Mouse (Mus musculus): ENCODE results near the gene Tmbim1. TPM values are rescaled to one million over a fixed set of nuclear protein-coding genes. Genes with fewer than 3 reads are reported as not detected.

Tmbim1 gene
- polyA plus RNA-seq, 1 experiment from 2014 or later = 18.5 TPM

GRCm38 (mm10) chr1:74256782-74257181 lies 48.6 kb downstream of the Tmbim1 start:
- Histone ChIP-seq H3K4me3 (ENCODE audit: low read depth, low read length) (no peak overlapping the region), H3K27ac (ENCODE audit: low read depth) (no peak overlapping the region)
- WGBS (ENCODE audit: insufficient replicate concordance) = 87% methylated on average over 4 of the region's 4 CpGs

GRCm38 (mm10) chr1:74255704-74256345 lies 49.6 kb downstream of the Tmbim1 start:
- DNase-seq (no peak), ATAC-seq (no peak)
- Histone ChIP-seq H3K4me1 (ENCODE audit: insufficient read depth) (peaks cover under 1% of the 10 kb centered on the region; the same call in 1 of the 2 replicates), H3K4me3 (ENCODE audit: low read depth, low read length) (no peak overlapping the region), H3K27me3 (ENCODE audit: insufficient read depth, low read length) (no peaks in the 10 kb centered on the region), H3K36me3 (replicated peaks; ENCODE audit: insufficient read depth, low read length) (peaks cover 80% of the 10 kb centered on the region), H3K9ac (replicated peaks) (no peak overlapping the region), H3K9me3 (ENCODE audit: low read length) (no peaks in the 10 kb centered on the region), H3K27ac (ENCODE audit: low read depth) (no peak overlapping the region), H3K4me2 (ENCODE audit: low read depth, low read length) (no peak overlapping the region)
- 83% methylated on average over 8 of the region's 8 CpGs for WGBS (ENCODE audit: insufficient replicate concordance)
- TF ChIP-seq CTCF (IDR thresholded peaks at IDR 0.05; ENCODE audit: low read depth) (no peak), EP300 (IDR thresholded peaks at IDR 0.05; ENCODE audit: low read depth) (no peak)

More at GRCm38 (mm10) chr1:74256782-74257181, 48.6 kb downstream of the Tmbim1 start:
- no peak overlapping the region for H3K9ac ChIP-seq (replicated peaks)
- H3K4me1 ChIP-seq (ENCODE audit: insufficient read depth) = no peaks in the 10 kb centered on the region
- no peaks in the 10 kb centered on the region for H3K27me3 ChIP-seq (ENCODE audit: insufficient read depth, low read length)
- H3K9me3 ChIP-seq (ENCODE audit: low read length) = no peaks in the 10 kb centered on the region
- H3K4me2 ChIP-seq (ENCODE audit: low read depth, low read length) = no peak overlapping the region
- DNase-seq (no peak), ATAC-seq (no peak)
- TF ChIP-seq EP300 (IDR thresholded peaks at IDR 0.05; ENCODE audit: low read depth) = no peak
- peak; percentile 8; the same call in 1 of the 2 replicates for TF ChIP-seq CTCF (IDR thresholded peaks at IDR 0.05; ENCODE audit: low read depth)
- peaks cover 78% of the 10 kb centered on the region for H3K36me3 ChIP-seq (replicated peaks; ENCODE audit: insufficient read depth, low read length)

- peak overlapping the region; percentile 85 for H3K27ac ChIP-seq (ENCODE audit: low read depth)
- H3K4me2 ChIP-seq (ENCODE audit: low read depth, low read length) = 0 out of 2 replicates have a peak overlapping the region, but pooled peaks have one; percentile 5
- ATAC-seq = no peak
- no peak for DNase-seq
- H3K36me3 ChIP-seq (replicated peaks; ENCODE audit: insufficient read depth, low read length) = peaks cover 64% of the 10 kb centered on the region
- peaks cover 26% of the 10 kb centered on the region for H3K4me1 ChIP-seq (ENCODE audit: insufficient read depth)
- H3K9me3 ChIP-seq (ENCODE audit: low read length) = no peaks in the 10 kb centered on the region
- H3K27me3 ChIP-seq (ENCODE audit: insufficient read depth, low read length) = no peaks in the 10 kb centered on the region
- 58% methylated on average over 4 of the region's 4 CpGs for WGBS (ENCODE audit: insufficient replicate concordance)
- TF ChIP-seq EP300 (IDR thresholded peaks at IDR 0.05; ENCODE audit: low read depth) (no peak), CTCF (IDR thresholded peaks at IDR 0.05; ENCODE audit: low read depth) (no peak)
- no peak overlapping the region for H3K4me3 ChIP-seq (ENCODE audit: low read depth, low read length)
- no peak overlapping the region for H3K9ac ChIP-seq (replicated peaks)
Measured at GRCm38 (mm10) chr1:74250096-74250495, 55.3 kb downstream of the Tmbim1 start.

GRCm38 (mm10) chr1:74249331-74249980 lies 56.0 kb downstream of the Tmbim1 start:
- ATAC-seq = peak; percentile 82
- 32% methylated on average over 5 of the region's 5 CpGs for WGBS (ENCODE audit: insufficient replicate concordance)
- TF ChIP-seq EP300 (IDR thresholded peaks at IDR 0.05; ENCODE audit: low read depth) = no peak
- TF ChIP-seq CTCF (IDR thresholded peaks at IDR 0.05; ENCODE audit: low read depth) = no peak
- DNase-seq = no peak
- Histone ChIP-seq H3K27ac (ENCODE audit: low read depth) (peak overlapping the region; percentile 85), H3K27me3 (ENCODE audit: insufficient read depth, low read length) (no peaks in the 10 kb centered on the region), H3K9me3 (ENCODE audit: low read length) (no peaks in the 10 kb centered on the region), H3K4me2 (ENCODE audit: low read depth, low read length) (peak overlapping the region; percentile 47), H3K9ac (replicated peaks) (no peak overlapping the region), H3K4me1 (ENCODE audit: insufficient read depth) (peaks cover 30% of the 10 kb centered on the region), H3K4me3 (ENCODE audit: low read depth, low read length) (no peak overlapping the region), H3K36me3 (replicated peaks; ENCODE audit: insufficient read depth, low read length) (peaks cover 60% of the 10 kb centered on the region)

- H3K27me3 ChIP-seq (ENCODE audit: insufficient read depth, low read length) = no peaks in the 10 kb centered on the region
- H3K36me3 ChIP-seq (replicated peaks; ENCODE audit: insufficient read depth, low read length) = peaks cover 53% of the 10 kb centered on the region
- DNase-seq (peak; percentile 40), ATAC-seq (peak; percentile 71)
- no peak overlapping the region for H3K4me3 ChIP-seq (ENCODE audit: low read depth, low read length)
- H3K4me1 ChIP-seq (ENCODE audit: insufficient read depth) = peaks cover 33% of the 10 kb centered on the region
- H3K9ac ChIP-seq (replicated peaks) = no peak overlapping the region
- no peaks in the 10 kb centered on the region for H3K9me3 ChIP-seq (ENCODE audit: low read length)
- 18% methylated on average over 1 of the region's 1 CpGs for WGBS (ENCODE audit: insufficient replicate concordance)
- peak; percentile 37 for TF ChIP-seq EP300 (IDR thresholded peaks at IDR 0.05; ENCODE audit: low read depth)
- TF ChIP-seq CTCF (IDR thresholded peaks at IDR 0.05; ENCODE audit: low read depth) = no peak
- peak overlapping the region; percentile 85 for H3K27ac ChIP-seq (ENCODE audit: low read depth)
- peak overlapping the region; percentile 47; the same call in 1 of the 2 replicates for H3K4me2 ChIP-seq (ENCODE audit: low read depth, low read length)
Measured at GRCm38 (mm10) chr1:74248799-74249198, 56.6 kb downstream of the Tmbim1 start.

GRCm38 (mm10) chr1:74245525-74245924 lies 59.9 kb downstream of the Tmbim1 start:
- peak overlapping the region; percentile 76; the same call in 1 of the 2 replicates for H3K27ac ChIP-seq (ENCODE audit: low read depth)
- TF ChIP-seq EP300 (IDR thresholded peaks at IDR 0.05; ENCODE audit: low read depth) (no peak), CTCF (IDR thresholded peaks at IDR 0.05; ENCODE audit: low read depth) (no peak)
- H3K36me3 ChIP-seq (replicated peaks; ENCODE audit: insufficient read depth, low read length) = peaks cover 26% of the 10 kb centered on the region
- no peak overlapping the region for H3K4me3 ChIP-seq (ENCODE audit: low read depth, low read length)
- ATAC-seq (no peak), DNase-seq (no peak)
- no peak overlapping the region for H3K9ac ChIP-seq (replicated peaks)
- H3K4me2 ChIP-seq (ENCODE audit: low read depth, low read length) = peak overlapping the region; percentile 8
- no peaks in the 10 kb centered on the region for H3K27me3 ChIP-seq (ENCODE audit: insufficient read depth, low read length)
- H3K4me1 ChIP-seq (ENCODE audit: insufficient read depth) = peaks cover 46% of the 10 kb centered on the region
- no peaks in the 10 kb centered on the region for H3K9me3 ChIP-seq (ENCODE audit: low read length)
- WGBS (ENCODE audit: insufficient replicate concordance) = 58% methylated on average over 2 of the region's 2 CpGs

All from liver, postnatal 0 days (tissue).